ENCODE assay signal across 1 mouse cellular context in genomic region chr9:123951176-123951575, GRCm38 (mm10).
TF ChIP-seq lines count a peak whose summit lies in the region.

No protein-coding gene starts in this region.

TF ChIP-seq in MEL, 35 proteins besides CTCF, POLR2A, EP300 and RAD21 (continued from another document):
- TF ChIP-seq BHLHE40 (IDR thresholded peaks at IDR 0.05; ENCODE audit: borderline replicate concordance, low read depth, low read length), result no peak
- no peak for TF ChIP-seq SMC3 (IDR thresholded peaks at IDR 0.05; ENCODE audit: low read depth, low read length)
- TF ChIP-seq NELFE (IDR thresholded peaks at IDR 0.05; ENCODE audit: low read depth, low read length), result no peak
- TF ChIP-seq E2F4 (IDR thresholded peaks at IDR 0.05; ENCODE audit: borderline replicate concordance, low read depth, low read length), result no peak
- no peak for TF ChIP-seq MYB (IDR thresholded peaks at IDR 0.05; ENCODE audit: low read depth, low read length)
- no peak for TF ChIP-seq GABPA (IDR thresholded peaks at IDR 0.05; ENCODE audit: low read depth, low read length)
- TF ChIP-seq UBTF (IDR thresholded peaks at IDR 0.05; ENCODE audit: borderline replicate concordance, insufficient read depth, low read depth, low read length), result no peak
